Mouse (Mus musculus) stomach, postnatal 0 days (tissue): ENCODE measurements around the gene Uqcrh. TPM values are rescaled to one million over a fixed set of nuclear protein-coding genes. Genes with fewer than 3 reads are reported as not detected.

Experiments
- ATAC-seq: fragments of 200-750 bp; cut with Nextera tagmentation; 2 replicates; pipeline ENCODE4 v1.8.0; 2017; ENCODE audit not compliant: low FRiP score, low TSS enrichment
- DNase-seq: peaks from one replicate; pipeline ENCODE4 v3.0.0-alpha.2; 2016; ENCODE audit warnings: low spot score
- H3K27ac ChIP-seq: fragments of 300-500 bp; sonication (generic); replicated peaks from 2 replicates; pipeline ENCODE4 v1.5.1; 2014; ENCODE audit warnings: mild to moderate bottlenecking, control low read depth
- H3K27me3 ChIP-seq: fragments of 300-500 bp; sonication (generic); 2 replicates; pipeline ENCODE4 v1.6.1; 2014; ENCODE audit warnings: low read length; ENCODE audit not compliant: control insufficient read depth, insufficient read depth
- H3K36me3 ChIP-seq: fragments of 300-500 bp; sonication (generic); 2 replicates; pipeline ENCODE4 v1.6.1; 2014; ENCODE audit warnings: low read length, mixed read lengths; ENCODE audit not compliant: control insufficient read depth, insufficient read depth
- H3K4me1 ChIP-seq: fragments of 300-500 bp; sonication (generic); replicated peaks from 2 replicates; pipeline ENCODE4 v1.6.1; 2014; ENCODE audit warnings: antibody characterized with exemption; ENCODE audit not compliant: control insufficient read depth, insufficient read depth
- H3K4me2 ChIP-seq: fragments of 300-500 bp; sonication (generic); replicated peaks from 2 replicates; pipeline ENCODE4 v1.6.1; 2014; ENCODE audit warnings: low read depth, mild to moderate bottlenecking, control low read depth, moderate library complexity
- H3K4me3 ChIP-seq: fragments of 300-500 bp; sonication (generic); 2 replicates; pipeline ENCODE4 v1.5.1; 2014; ENCODE audit warnings: low read depth, low read length, control low read depth
- H3K9ac ChIP-seq: fragments of 300-500 bp; sonication (generic); 2 replicates; pipeline ENCODE4 v1.6.1; 2014; ENCODE audit warnings: mild to moderate bottlenecking, low read length, control low read depth, mixed read lengths
- H3K9me3 ChIP-seq: fragments of 300-500 bp; sonication (generic); 2 replicates; pipeline ENCODE4 v1.6.1; 2016; ENCODE audit warnings: low read length; ENCODE audit not compliant: control insufficient read depth
- CTCF ChIP-seq: IDR thresholded peaks from 2 replicates; pipeline ENCODE4 v1.5.1; 2016; ENCODE audit warnings: antibody characterized with exemption, low read depth, mild to moderate bottlenecking, moderate library complexity
- EP300 ChIP-seq: optimal IDR thresholded peaks from 2 replicates; pipeline ENCODE3; 2016; ENCODE audit warnings: antibody characterized with exemption
- WGBS: fragments of 180-500 bp; shearing (Covaris S2); extraction: QIAGEN DNeasy Blood & Tissue Kit; methylation state at CpG from one replicate; pipeline ENCODE4 v1.1.7; 2014; 5-methylcytosine and 5-hydroxymethylcytosine counted together
- polyA plus RNA-seq: library from polyadenylated mRNA; unstranded; fragments of >200 nt; fragmentation: Nextera tagmentation; extraction: Ambion mirVana; gene quantifications from 2 replicates; pipeline ENCODE4 v1.2.1, GENCODE M21; 2015

Gene Uqcrh
- polyA plus RNA-seq = 571 and 591 TPM in 2 replicates

DNA sequence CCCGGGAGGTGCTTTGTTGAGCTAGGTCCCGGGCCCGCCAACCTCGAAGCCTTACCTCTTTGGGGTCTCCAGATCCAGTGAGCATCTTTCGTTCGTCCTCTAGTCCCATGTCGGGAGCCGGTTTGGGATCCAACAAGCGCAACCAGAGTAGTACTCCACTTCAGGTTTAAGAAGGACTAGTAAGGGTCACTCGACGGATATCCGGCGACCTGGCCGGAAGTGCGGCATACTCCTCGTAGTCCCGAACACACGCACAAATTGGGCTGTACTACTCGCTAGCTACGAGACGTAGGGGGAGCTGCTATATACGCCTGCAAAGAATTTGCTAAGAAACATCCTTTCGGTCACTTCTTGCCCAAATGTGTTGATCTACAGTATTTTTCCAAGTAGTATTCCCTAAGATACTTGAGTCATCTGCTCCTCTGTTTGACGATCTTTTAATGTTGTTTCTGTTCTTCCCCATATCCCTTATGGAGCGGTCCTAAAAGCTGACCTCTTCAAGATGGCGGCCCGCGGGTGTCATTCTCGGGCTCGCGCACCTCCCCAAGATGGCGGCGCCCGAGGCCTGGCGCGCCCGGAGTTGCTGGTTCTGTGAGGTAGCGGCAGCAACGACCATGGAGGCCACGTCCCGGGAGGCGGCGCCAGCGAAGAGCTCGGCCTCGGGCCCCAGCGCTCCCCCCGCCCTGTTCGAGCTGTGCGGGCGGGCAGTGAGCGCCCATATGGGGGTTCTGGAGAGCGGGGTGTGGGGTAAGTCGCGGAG lies at the start of gene Uqcrh, which contains the start of gene Lrrc41:
Uqcrh (minus strand) TSS at position 211 of the 760 bp plus-strand sequence.
Lrrc41 (plus strand) TSS at position 409 of the 760 bp plus-strand sequence.
- no peaks in the 10 kb centered on the region for H3K9me3 ChIP-seq
- H3K27ac ChIP-seq = peak within 1 kb of the TSS; percentile 98
- no peaks in the 10 kb centered on the region for H3K27me3 ChIP-seq
- DNase-seq = peak; percentile 95
- no peaks in the 10 kb centered on the region; the same call in 1 of the 2 replicates for H3K36me3 ChIP-seq
- peak within 1 kb of the TSS; percentile 99 for H3K9ac ChIP-seq
- TF ChIP-seq CTCF = no peak; the same call in 1 of the 2 replicates
- TF ChIP-seq EP300 = peak; percentile 92
- peak within 1 kb of the TSS; percentile 81 for H3K4me2 ChIP-seq
- H3K4me3 ChIP-seq = peak within 1 kb of the TSS; percentile 99
- 0% methylated on average over 55 of the region's 55 CpGs for whole genome bisulfite sequencing
- ATAC-seq = peak; percentile 95
- H3K4me1 ChIP-seq = peaks cover 9% of the 10 kb centered on the region; the same call in 1 of the 2 replicates

DNA sequence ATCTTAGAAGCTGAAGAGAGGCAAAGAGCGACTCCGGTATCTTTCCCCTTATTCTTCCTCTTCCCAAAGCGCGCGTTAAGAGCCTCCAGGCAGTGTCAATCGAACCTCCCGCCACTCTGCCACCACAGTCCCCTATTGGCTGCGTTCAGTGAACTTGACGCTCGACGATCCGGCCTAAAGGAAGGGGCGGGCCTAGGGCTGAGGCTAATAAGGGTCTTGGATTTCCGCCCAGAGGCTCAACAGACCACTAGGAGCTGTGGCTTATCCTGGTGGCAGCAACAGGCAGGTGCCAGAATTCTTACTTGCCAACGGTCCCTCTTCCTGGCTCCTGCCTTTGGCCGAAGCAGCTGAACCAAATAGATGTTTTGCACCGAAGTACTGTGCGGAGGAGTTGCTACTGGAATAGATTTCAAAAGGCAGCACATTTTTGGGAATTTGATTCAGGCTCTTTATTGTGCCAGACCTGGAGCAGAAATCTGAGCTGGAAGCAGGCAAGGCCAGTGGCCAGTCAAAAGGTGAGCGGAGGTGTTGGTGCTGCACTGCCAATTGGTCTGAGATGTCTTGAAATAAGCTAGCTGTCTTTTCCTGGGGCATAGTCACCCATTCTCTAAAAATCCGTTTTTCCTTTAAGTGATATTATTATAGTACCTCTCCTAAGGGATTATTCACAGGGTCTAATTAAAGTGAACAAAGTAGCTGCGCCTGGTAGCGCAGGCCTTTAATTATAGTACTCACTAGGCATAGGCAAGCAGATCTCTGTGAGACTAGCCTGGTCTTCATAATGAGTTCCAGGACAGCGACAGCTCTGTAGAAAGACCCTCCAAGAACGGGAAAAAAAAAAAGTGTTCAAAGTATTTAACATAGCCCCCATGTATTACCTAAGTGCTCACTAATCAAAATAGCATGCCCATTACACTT lies 49.0 kb upstream of the Uqcrh start, which contains the start of the genes Rad54l and Pomgnt1:
Rad54l (minus strand) TSS at position 89 of the 918 bp plus-strand sequence.
Pomgnt1 (plus strand) TSS at position 239 of the 918 bp plus-strand sequence.
- 5% methylated on average over 24 of the region's 24 CpGs for WGBS
- no peaks in the 10 kb centered on the region for H3K9me3 ChIP-seq
- H3K27me3 ChIP-seq = no peaks in the 10 kb centered on the region
- H3K9ac ChIP-seq = peak within 1 kb of the TSS; percentile 55
- H3K4me3 ChIP-seq = peak within 1 kb of the TSS; percentile 52
- ATAC-seq = peak; percentile 92
- peak within 1 kb of the TSS; percentile 58 for H3K4me2 ChIP-seq
- H3K27ac ChIP-seq = 0 out of 2 replicates have a peak within 1 kb of the TSS, but pooled peaks have one; percentile 20
- peak; percentile 87 for DNase-seq
- no peaks in the 10 kb centered on the region for H3K36me3 ChIP-seq
- peak; percentile 55 for TF ChIP-seq CTCF
- no peak for TF ChIP-seq EP300
- H3K4me1 ChIP-seq = peaks cover 4% of the 10 kb centered on the region; the same call in 1 of the 2 replicates

- no peak overlapping the region; the same call in 1 of the 2 replicates for H3K9ac ChIP-seq
- H3K36me3 ChIP-seq = no peaks in the 10 kb centered on the region
- DNase-seq (no peak), ATAC-seq (no peak)
- 0% methylated on average over 1 of the region's 1 CpGs for WGBS
- H3K27ac ChIP-seq = no peak overlapping the region
- no peaks in the 10 kb centered on the region for H3K9me3 ChIP-seq
- peak overlapping the region; percentile 58 for H3K4me2 ChIP-seq
- peak overlapping the region; percentile 52 for H3K4me3 ChIP-seq
- TF ChIP-seq CTCF (no peak), EP300 (no peak)
- peaks cover 4% of the 10 kb centered on the region; the same call in 1 of the 2 replicates for H3K4me1 ChIP-seq
- no peaks in the 10 kb centered on the region for H3K27me3 ChIP-seq
Measured at GRCm38 (mm10) chr4:116122762-116123161, 47.9 kb upstream of the Uqcrh start.

DNA sequence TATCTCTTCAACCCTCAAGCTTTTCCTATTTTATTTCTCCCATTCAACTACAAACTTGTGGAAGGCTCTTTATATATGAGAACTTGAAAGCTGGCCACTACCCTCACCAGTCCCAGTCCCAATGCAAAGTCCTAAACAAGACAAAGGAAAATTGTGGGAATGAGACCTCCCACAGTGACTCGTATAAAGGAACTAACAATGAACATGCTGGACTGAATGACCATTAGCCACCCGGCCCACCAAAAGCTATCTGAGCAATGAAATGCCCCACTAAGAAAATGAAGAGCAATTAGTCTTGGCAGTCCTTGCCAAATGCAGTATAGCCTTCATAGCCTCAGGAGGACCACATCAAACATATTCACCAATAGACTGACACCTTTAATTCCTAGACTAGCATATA lies 36.6 kb upstream of the Uqcrh start:
- H3K4me1 ChIP-seq = no peaks in the 10 kb centered on the region
- no peaks in the 10 kb centered on the region; the same call in 1 of the 2 replicates for H3K36me3 ChIP-seq
- no peak overlapping the region for H3K4me2 ChIP-seq
- TF ChIP-seq CTCF (no peak), EP300 (no peak)
- no peak overlapping the region for H3K4me3 ChIP-seq
- ATAC-seq = no peak
- no peak overlapping the region for H3K27ac ChIP-seq
- H3K27me3 ChIP-seq = no peaks in the 10 kb centered on the region
- WGBS = 90% methylated on average over 2 of the region's 2 CpGs
- DNase-seq = no peak
- H3K9me3 ChIP-seq = no peaks in the 10 kb centered on the region
- no peak overlapping the region for H3K9ac ChIP-seq

DNA sequence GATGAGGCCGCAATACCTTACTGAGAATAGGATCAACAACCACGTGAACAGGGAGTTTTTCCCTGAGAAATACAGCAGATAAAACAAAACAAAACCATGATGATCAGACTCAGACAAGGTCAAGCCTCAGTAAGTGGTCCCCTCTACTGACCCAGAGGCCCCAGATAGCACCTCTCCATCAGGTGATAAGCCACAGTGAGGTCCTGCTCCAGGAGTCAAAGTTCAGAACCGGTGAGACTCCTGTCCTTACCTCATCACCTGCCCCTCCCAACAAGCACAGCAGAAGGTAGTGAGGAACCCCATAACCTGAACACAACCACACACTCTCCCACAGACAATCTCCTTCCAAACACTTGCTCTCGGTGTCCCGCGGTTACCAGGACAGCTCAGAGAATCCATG lies 35.8 kb upstream of the Uqcrh start:
- H3K27ac ChIP-seq = no peak overlapping the region
- no peak overlapping the region for H3K4me2 ChIP-seq
- H3K27me3 ChIP-seq = no peaks in the 10 kb centered on the region
- WGBS = 91% methylated on average over 6 of the region's 6 CpGs
- DNase-seq (no peak), ATAC-seq (no peak)
- no peaks in the 10 kb centered on the region for H3K9me3 ChIP-seq
- H3K9ac ChIP-seq = no peak overlapping the region
- TF ChIP-seq EP300 (no peak), CTCF (no peak)
- H3K4me1 ChIP-seq = no peaks in the 10 kb centered on the region
- no peaks in the 10 kb centered on the region; the same call in 1 of the 2 replicates for H3K36me3 ChIP-seq
- H3K4me3 ChIP-seq = no peak overlapping the region
